Mouse (Mus musculus) WW6 (cell line): ENCODE data around the gene Inpp5e.
"Not testable (repeated sequence)": the region's sequence is repeated elsewhere in the genome, so short reads cannot be mapped to it uniquely, and the experiment has no call there.

Experiments used
- DNase-seq: peaks from one replicate; pipeline ENCODE4 v3.0.0-alpha.2; 2013; ENCODE audit warnings: low read depth, low spot score

Gene Inpp5e

DNA sequence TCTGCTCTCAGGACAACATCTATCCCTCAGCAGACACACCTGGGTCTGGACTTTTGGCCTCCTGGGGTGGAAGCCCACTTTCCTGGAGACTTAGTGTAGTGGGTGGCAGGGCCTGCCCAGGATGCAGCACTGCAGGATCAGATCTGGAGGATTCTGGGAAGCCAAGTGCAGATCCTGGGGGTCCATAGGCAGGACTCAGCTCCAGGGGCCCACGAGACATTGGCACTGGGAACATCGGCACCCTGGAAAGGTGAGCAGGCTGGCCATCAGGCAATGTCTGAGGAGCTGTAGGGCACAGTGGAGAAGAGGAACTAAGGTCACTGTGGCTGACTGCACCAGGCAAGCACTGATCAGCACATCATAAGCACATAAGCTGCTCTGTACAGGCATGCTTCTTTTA is 13.0 kb upstream of the Inpp5e start:
- DNase-seq = no peak

DNA sequence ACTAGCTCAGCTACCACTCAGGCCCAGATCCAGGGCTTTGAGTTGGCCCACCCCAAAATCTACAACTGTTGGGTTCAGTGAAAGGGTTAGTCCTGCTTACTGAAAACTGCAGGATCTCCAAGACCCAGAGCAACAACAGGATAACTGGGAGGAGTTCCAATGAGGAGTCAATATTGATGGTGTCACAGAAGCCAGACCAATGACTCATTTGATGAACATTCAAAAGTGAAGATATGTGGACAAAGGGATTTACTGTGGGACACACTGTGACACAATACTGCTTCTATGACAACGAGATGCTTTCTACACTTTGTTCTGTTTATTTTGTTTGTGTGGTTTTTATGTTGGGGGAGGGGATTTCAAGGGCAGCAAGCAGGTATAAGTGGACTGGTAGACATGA is 9.1 kb upstream of the Inpp5e start:
- no peak for DNase-seq

DNA sequence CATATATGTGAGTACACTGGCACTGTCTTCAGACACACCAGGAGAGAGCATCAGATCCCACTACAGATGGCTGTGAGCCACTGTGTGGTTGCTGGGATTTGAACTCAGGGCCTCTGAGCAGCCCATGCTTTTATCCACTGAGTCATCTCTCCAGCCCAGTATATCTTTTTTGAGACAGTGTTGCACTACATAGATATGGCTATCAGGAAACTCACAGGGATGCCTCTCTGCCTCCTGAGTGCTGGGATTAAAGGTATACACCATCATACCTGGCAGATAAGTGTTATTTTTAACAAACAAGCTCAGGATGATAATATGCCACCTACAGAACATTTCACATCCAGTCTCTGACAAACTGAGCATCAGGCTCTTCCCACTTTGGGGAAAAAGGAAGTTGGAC is 8.1 kb upstream of the Inpp5e start:
- no peak for DNase-seq

DNA sequence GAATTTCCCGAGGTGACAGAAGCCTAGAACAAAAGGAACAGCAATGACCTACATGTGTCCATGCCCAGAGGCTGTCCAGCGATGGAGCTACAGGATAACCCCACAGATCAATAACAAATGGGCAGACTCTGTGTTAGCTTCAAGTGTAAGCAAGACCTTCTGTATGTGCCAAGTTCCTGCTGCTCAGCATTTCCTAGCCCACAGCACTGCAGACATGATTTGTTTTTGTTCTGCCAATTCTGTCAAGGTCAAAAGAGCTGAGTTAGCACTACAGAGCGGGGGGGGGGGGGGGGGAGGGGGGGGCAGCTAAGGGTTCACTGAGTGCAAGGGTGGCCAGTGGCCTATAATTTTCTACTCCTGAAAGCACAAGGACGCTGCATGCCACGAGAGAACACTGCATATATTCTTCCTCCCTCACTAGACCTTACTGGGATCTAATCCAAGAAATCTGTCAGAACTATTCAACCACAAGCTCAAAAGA is 2.0 kb upstream of the Inpp5e start:
- DNase-seq = no peak

DNA sequence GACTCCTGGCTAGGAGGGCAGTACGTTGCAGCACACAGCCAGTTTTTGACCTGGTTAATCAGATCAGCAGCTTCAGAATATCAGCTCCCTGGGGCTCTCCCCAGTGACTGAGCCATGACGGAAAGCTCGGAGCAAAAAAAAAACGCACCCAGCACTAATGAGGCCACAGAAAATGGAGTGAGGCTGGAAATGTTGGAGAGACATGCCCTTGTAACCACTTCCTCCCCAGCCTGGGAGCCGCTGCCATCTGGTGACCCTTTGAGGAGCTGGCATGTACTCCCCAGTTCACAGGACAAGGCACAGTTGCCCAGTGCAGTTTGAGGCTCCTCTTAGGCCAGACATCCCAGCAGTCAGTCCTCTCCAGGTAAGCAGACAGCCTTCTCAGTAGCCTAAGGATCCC is 1.1 kb upstream of the Inpp5e start:
- no peak for DNase-seq

DNA sequence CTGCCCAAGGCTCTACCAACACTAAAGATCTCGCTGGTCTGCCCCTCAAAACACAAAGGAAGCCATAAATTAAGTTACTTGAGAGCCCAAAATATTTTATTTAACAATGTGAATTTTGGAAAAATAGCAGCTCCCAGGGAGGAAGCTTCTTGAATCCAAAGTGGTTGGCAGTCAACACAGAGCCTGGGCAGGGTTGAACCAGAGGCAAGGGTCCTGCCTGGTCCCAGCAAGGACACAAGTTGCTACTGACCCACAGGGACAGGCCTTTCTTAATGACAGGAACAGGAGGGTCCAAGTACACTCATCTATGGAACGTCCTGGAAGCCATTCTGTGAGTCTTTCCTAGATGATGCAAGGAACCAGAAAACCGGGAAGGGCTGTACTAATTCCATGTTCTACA is 359 bp upstream of the Inpp5e start:
- no peak for DNase-seq

DNA sequence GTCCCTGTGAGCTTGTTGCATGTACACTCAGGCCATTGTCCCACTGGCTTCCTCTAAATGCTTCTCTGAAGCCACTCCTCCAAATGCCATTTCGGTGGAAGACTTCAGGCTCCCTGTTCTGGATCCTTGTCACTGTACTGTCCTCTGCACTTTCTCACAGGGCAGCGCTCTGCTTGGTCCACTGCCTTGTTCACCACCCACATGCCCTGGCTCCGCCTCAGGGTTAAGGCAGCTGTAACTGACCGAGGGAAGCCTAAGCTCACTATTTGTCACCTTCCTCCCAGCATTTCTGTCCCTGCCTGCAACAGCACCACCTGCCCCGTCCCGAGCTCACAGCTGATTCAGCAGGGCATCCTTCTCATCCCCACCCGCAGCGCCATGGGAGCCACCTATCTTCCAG is 5.7 kb downstream of the Inpp5e start:
- no peak for DNase-seq

DNA sequence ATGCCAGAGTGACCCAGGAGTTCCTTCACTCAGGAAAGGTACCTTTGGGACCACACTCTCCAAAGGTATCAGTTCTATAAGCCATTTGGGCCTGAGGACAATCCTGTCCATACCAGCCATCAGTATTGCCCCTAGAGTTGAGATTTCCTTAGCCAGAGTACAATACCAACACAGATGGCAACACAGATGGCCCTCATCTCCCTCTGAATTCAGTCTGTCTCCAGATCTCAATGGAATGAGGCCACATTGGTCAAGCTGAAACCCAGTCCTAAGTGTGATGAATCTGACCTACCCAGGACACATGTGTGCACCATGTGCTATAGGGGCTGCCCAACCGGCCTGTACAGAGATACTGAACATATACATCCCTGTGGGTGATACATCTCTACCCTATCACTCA is 6.7 kb downstream of the Inpp5e start:
- no peak for DNase-seq

DNA sequence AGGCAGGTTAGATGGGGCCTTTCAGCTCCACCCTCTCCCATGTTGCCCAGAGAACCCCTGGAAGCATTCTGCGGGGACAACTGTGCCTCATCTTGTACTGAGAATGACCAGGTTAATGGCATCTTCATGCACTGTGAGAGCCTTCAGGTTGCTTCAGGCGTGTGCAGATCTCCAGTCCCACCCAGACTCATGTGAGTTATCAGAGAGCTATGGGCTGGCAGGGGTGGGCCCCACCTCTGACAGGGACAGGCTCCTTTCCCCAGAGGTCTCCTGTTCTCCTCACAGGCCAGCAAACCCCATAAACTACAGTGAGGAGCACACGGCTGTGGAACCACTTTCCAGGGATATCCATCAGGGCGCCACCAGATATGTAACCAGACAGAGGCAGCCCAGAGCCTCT is 8.0 kb downstream of the Inpp5e start:
- DNase-seq = no peak

DNA sequence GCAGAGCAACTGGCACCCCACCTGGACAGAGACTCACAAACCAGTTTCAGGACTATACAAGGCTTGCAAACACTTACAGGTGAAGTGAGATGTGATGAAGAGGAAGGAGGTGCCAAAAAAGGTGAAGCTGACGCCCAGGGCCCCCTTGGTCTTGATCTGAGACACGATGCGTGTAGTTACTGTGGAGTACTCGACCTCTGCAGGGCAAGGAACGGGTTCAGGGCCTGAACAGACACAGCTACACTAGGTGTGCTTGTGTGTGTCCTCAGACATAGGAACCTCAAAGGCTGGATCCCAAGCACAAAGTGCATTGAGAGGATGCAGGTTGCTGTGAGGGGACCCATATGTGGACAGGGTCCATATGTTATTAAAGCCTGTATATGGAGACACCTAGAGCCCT is 8.7 kb downstream of the Inpp5e start:
- no peak for DNase-seq

DNA sequence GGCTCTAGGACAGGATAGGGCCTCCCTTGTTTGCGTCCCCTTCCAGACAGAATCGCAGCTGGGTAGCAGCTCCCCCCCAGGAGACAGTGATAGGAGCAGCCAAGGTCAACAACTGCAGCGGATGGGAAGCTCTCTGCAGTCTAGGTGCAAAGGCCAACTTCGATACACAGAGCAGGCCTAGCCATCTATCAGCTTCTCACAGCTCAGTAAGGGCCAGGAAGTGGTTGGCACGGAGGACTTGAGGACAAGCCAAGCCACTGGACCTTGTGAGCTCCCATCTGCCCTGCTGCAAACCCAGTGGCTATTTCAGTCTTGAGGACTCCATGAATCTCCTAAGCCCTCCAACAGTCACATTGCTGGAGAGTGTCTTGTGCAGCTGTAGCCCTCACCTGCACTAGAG is 9.4 kb downstream of the Inpp5e start:
- DNase-seq = no peak

DNA sequence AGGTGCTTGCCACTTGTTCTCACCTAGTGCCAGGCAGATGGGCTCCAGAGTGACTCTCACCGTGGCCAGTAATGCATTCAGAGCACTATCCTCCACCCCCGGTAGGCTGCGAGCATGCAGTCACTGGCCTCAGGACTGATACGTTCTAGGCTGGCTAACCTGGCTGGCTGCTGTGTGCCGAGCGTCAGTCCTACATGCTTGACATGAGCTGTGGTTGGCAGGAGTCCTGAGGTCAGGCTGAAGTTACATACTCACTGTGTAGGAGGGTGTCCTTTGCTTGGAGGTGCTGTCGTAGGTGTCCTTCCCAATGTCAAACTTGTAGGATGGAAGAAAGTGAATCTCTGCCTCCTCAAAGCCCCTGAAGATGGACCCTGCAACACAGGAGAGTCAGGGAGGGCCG is 10.0 kb downstream of the Inpp5e start:
- no peak for DNase-seq

DNA sequence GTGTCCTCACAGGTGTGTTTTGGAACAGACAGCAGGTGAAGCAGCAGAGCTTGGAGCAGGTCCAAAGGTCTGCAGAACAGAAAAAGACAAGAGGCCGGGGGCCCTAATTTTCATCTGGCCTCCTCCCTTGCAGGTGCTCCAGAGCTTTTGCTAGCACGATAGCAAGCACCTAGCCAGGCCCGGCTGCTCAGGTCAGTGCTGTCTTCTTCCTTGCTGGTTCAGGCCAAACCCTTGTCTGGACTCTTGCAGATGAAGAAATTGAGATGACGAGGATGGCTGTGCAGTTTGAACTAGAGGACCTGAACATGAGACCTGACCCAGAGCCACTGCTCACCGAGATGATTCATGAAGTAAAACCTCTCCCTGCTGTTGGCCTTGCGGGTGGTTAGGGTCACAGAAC is 17.4 kb downstream of the Inpp5e start:
- no peak for DNase-seq

DNA sequence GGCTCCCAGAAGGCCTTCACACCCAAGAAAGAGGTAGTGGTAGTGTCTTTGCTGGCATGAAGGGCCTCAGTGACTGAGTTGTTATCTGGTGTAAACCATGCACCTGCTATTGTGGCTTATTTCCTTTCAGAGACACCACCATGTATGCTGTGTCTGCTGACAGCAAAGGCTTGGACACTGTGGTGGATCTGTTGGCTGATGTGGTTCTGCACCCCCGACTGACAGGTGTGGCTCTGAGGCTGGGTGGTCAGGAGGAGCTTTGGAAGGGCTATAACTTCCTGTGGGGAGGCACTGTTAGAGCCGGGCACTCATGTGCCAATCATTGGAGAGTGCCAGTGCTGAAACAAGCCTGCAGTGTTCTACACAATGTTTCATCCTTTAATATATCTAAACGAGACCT is 18.0 kb downstream of the Inpp5e start:
- no peak for DNase-seq

DNA sequence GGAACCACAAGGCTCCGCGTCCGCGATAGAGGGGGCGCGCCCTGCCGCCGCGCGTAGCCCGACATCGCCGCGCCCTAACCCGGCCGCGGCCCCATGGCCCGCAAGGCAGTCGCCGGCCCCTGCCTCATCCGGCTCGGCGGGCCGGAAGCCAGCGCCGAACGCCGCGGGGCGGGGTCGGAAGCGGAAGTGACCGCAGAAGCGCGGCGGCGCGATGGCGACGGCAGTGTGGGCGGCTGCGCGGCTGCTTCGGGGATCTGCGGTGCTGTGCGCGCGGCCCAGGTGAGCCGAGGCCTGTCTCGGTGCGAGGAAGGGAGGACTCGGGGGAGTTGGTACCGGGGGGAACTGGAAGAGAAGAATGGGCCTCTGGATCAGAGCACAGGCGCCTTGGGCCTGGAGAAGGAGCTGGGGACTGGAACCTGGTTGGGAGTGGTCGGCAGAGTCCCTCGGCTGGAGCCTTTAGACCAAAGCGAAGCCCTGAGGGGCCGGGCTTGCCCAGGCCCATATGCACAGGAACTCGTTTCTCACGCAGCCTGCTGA is 19.8 kb downstream of the Inpp5e start, which contains the start of the genes Entr1 and Pmpca:
TSS of gene Entr1 (minus strand) at position 163 of the 537 bp plus-strand sequence.
TSS of gene Pmpca (plus strand) at position 186 of the 537 bp plus-strand sequence.
- DNase-seq = peak; percentile 49

DNA sequence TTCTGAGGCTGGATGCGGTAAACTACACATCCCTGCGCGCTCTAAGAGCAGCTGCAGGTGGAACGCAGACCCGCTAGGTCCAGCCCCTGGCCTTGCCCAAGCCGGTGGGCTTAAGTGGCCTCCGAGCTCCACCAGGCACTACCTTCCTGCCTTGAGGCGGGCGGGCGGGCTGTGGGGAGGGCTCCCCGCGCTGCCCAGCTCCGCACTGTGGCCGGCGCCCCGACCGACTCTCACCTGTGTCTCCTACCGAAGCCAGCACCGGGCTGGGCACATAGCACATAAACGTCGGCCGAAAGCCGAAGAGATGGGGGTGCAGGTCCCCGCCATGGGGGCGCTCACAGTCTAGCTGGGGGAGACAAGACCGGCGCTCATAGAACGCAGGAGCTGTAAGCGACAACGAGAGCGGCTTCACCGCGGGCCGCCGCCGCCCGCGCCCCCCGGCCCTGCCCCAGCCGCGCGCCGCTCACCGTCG is 20.3 kb downstream of the Inpp5e start:
- no peak for DNase-seq

DNA sequence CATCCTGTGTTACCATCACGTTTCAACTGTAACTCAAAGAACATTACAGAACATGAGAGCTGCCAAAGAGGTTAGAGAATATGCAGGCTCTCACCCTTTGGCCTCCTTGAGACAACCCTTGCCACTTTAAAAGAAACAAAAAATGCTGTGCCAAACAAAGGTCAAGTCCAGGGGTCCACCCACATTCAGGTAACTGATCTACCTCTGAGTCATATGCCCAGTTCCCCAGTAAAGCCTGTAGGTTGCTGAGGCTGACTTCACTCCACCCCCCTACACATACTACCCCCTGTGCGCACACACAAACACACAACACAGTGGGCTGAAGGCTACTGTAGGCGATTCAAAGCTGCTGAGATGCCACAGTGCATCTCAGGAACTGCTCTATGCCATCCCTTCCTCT is 21.3 kb downstream of the Inpp5e start:
- no peak for DNase-seq

DNA sequence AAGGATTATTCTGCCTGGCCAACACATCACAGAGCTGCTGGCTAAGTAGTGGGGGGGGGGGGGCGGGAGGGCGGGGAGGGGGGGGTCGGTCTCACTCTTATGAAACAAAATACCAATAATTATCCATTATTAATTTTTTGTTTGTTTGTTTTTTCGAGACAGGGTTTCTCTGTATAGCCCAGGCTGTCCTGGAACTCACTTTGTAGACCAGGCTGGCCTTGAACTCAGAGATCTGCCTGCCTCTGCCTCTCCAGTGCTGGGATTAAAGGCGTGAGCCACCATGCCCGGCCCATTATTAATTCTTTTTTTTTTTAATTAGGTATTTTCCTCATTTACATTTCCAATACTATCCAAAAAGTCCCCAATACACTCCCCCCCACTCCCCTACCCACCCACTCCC is 28.1 kb downstream of the Inpp5e start:
- DNase-seq = not testable (repeated sequence)

DNA sequence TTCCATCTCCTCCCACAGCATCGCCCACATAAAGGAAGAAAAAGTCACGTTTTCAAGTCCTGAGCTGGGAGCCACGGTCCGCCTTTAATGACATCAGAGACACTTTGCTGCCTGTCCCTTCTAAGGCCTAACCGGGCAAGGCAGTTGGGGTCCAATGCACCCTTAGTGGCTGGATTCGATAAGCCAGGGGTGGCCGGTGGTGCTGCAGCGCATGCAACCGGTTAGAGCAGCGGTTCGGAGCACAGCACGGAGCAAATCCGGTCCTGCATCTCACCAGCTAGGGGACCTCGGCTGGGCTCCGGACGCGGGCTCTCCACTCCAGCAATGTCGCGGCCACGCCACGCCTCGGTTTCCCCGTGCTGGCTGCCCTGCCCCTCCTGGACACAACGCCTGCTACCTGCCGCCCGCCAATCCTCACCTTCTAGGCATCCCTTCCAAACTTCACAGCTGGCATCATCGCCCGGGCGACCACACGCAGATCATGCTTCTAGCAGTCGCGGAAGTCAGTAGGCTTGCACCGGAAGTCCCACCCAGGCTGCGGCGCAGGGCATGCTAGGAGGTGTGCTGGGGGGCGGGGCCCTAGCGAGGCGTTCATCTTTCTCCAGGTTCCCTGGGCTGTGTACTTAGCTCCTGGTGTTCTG is 28.8 kb downstream of the Inpp5e start, which contains the start of gene Snapc4:
TSS of gene Snapc4 (minus strand) at position 523 of the 641 bp plus-strand sequence.
- DNase-seq = peak; percentile 66

DNA sequence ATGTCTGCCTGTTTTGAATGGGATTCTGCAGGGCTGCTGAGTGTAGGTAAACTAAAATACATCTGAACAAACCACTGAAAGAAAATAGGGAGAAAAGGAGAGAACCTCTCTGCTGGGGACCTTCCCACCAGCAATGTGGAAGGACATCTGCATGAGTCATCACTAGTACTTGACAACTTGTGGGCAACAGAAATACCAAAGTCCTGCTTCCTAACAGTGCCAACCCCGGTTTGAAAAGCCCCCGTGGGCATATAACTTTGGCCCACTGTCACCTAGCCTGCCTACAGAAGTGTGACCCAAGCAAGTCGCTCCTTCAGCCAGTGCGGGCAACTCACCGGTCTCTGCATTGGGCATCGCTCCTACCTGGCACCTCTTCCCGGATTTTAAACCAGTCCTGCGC is 36.6 kb downstream of the Inpp5e start:
- no peak for DNase-seq

DNA sequence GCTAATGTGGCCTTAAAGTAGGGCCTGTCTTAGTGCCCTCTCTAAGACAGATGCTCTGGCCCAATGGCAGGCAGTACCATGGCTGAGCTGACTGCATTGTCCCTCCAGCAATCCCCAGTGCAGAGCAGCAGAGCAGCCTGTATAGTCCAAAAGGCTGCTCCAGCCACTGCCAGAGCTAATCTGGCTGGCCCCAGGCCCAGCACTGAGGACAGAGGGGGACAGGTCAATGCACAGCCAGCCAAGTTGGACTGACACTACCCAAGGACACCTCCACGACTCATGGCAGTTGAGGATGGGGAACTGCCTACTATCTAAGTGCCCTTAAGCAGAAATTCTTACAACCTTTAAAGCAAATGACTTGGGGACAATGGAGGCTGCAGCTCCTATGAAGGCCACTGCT is 40.4 kb downstream of the Inpp5e start:
- no peak for DNase-seq

DNA sequence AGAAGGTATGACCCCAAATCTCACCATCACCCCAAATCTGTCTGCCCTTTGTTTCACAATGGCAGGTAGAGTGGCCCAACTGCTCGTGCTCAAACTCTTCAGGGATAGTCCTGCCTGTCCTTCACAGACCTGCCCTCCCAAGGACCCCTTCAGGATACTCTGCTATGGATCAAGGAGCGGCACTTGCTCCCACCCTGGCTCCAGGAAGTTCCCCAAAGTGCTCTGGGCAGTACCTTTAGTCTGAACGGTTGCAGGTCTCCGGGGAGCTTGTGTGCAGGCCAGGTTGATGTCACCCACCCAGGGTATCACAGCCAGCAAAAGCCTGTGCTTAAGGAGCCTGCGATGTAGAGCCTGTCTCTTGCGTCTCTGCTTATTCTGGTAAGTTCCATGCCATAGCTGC is 41.1 kb downstream of the Inpp5e start:
- no peak for DNase-seq

DNA sequence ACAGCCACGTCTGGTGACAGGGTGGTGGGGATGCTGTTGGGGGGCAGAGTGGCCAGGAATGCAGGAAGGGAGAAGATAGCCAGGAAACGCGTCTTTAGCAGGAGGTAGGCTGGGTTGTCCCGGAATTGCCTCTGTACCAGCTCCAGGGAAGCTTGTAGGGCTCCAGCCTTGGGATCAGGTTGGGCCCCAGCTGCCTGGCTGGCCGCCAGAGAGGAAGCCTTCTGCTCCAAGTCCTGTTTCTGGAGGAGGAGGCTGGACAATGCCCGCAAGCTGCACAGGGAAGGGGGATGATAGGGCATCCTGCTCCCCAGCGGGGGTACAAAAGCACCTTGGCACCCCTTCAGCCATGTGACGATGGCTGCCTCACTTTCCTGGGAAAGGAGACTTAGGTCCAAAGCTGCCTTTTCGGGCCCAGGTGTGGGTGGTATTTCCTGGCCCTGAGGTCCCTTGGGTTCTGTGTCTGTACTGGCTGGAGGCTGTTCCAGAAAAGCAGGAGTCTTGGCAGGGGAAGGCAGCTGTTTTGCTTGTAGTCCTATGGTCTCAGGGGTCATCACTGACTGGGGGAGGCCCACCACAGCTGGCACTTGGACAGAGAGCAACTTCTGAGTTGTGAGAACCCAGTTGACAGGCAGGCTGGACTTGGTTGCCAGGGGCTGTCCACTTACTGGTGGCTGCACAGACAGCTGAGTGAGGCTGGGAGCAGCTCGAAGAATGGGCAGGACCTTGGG is 44.1 kb downstream of the Inpp5e start:
- no peak for DNase-seq
